Mouse (Mus musculus) central nervous system, embryonic 18 days (tissue): ENCODE results near the gene Gnptg. TPM values are rescaled to one million over a fixed set of nuclear protein-coding genes. Genes with fewer than 3 reads are reported as not detected.

Source experiments
- polyA plus RNA-seq: library from polyadenylated mRNA; depleted of rRNA; stranded (reverse); fragments of >200 nt; gene quantifications from 2 replicates; pipeline ENCODE4 v1.2.3, GENCODE M21; 2012; rRNA removed

Gene Gnptg
- polyA plus RNA-seq = 103 TPM in 2 replicates

DNA sequence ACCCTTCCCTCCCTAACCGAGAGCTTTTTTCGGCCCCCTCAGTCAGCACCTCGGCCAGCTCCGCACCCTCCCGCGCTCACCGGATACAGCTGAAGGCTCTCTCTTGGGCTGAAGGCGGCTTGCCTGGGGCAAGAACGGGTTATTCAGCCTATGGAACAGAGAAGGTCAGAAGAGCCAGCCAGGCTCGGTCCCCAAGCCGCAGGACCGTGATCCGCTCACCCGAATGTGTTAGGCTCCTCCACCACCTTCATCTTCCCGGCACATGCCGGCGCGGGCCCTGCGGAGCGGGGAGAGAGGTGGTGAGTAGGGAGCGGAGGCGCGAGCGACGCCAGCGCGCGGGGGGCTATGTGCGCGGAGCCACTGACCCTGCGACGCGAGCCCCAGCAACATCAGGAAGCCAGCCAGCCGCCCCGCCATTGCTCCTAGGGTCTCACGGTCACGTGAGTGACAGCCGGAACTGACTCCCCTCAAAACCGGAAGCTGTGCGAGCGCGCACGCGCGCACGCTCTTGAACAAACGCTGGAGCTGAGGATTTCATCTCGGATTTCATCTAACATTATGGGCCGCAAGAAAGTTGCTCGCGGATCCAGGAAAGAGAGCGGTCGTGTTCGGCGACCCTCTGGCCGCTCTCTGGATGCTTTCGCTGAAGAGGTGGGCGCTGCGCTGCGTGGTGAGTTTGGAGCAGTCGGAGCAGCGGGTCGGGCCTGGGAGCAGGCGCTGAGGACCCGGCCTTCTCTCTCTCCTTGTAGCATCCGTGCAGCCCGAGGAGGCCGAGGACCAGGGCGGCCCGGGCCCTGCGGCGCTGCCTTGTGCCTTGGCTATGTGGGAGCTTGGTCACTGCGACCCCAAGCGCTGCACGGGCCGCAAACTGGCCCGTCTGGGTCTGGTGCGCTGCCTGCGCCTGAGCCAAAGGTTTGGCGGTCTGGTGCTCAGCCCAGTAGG lies at the start of gene Gnptg, which contains the start of gene Tsr3:
Gnptg (minus strand) TSS at position 430 of the 942 bp plus-strand sequence.
Tsr3 (plus strand) TSS at position 476 of the 942 bp plus-strand sequence.

DNA sequence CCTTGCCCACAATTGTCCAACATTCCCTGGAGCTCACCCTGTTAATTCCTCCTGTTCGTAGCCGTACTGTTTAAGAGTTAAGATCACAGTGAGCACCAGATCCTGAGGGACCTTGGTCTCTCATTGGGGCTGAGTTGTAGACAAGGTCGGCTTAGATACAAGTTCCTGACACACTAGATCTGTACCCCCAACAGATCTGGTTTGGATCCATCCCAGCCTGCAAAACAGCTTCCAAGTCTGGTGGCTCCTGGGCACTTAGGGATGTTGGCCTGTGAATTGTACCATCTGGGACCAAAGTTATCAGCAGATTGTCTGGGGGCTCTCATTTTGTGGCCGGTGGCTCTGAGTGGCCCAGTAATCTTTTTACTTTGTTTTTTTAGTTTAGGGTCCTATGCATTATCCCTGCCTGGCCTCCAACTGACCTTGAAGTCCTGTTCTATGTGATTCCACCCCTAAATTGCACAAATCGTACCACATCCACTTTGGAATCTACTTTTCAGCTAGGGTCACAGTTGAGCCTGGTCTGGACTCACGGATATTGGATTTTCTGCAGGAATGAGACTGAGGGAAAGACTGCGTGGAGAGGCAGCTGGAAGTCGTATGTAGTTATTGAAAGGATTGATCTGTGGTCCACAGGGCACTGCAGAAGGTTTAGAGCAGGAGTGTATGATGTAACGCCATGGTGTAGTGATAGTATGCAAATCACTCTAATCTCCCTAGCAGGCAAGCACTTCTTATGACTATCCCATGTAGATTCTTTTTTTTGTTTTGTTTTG lies 34.8 kb upstream of the Gnptg start, which contains the start of gene Ube2i:
Ube2i (minus strand) TSS at position 52 of the 776 bp plus-strand sequence.

DNA sequence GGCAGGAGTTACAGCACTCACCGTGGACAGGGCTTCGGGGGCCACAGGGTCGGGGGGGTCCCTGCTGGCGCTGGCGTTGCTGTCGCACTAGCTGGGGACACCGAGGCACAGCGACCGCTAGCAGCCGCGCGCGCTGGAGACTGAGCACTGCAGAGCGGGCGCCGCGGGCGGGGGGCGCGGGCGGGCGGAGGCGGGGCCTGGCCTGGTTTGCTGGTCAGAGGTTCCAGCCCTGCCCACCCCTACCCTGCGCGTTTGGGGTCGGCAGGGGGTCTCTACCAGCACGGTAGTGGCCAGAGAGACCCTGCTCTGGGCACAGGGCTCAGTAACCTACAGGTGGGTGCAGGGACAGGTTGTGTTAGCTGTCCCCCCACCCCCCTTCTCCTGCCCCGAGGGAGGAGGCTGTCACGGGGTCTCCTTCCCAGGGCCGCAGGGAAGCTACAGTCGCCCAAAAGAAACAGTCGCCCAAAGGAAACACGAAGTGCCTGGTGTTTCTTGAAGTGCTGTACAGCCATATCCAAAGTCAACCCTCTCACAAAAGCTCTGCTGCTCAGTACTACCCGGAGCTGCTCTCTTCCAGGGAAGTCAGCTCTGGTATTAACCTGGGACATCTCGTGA lies 16.3 kb upstream of the Gnptg start, which contains the start of gene Baiap3:
Baiap3 (minus strand) TSS at position 225 of the 615 bp plus-strand sequence.

DNA sequence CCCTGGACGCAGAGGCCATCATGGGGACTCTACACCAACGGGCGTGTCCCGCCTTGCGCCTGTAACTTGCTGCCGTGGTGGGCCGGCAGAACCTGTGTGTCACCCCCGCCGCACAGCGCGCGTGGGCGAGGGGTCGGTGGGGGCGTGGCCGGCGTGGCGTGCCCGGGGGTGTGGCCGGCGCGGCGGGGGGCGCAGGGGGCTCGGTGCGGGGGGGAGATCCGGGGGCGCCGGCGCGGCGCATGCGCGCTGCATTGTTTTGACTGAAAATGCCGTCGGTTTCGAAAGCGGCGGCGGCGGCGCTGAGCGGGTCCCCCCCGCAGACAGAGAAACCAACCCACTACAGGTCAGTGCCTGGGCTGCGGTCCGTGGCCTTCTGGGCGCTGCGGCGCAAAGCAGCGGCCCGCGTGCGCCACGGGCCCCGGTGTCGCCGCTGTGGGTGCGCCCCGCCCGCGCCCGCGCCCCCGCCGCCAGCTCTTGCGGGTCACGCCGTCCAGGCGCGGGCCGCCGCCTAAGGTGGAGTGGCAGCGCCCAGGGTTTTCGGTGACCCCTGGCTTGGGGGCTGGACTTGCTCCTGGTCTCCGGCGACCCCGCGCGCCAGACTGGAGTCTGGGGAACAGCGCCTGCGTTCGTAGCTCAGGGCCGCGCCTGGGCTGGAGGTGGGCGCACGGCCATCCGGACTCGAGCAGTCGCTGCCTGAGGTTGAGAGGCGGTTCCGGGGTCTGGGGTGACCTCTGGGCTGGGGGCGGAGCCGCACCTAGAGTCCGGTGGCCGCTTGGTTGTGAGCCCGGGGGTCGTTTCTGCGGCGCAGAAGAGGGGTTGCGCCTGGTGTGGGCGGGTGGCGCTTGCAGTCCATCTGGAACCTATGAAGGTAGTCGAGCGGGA lies 51.5 kb downstream of the Gnptg start, which contains the start of gene Unkl:
Unkl (plus strand) TSS at position 248 of the 882 bp plus-strand sequence.

DNA sequence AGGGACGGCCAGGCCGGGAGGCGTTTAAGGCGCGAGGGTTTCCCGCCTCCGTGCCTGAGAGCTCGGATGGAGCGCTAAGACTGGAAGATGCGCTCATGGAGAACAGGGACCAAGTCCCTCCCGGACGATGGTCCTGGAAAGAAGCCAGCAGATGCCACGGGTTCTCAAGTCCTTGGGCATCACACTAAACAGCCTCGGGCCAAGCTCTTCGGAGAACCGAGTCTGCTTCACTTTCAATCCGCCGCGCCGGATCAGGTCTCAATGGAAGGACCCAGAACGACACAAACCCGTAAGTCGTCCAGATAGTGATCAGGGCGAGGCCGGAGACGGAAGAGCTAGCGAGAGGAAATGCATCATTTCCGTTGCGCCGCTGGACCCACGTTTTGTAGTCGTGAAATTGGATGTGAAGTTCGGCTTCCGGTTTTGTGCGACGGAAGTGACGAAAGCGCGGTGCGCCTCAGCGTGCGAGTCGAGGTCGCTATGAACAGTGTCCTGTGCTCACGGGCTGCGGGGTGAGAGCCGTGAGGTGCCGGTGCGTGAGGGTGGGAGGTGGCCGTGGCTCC lies 55.7 kb downstream of the Gnptg start, which contains the start of gene BC003965:
BC003965 (plus strand) TSS at position 426 of the 563 bp plus-strand sequence.

Other genes with a start within 250 kb of the Gnptg start
- gene Cramp1l, start 224.3 kb downstream of the Gnptg start, polyA plus RNA-seq = 21.1 and 22.2 TPM in 2 replicates
- 23.7 and 25.6 TPM in 2 replicates for gene Ift140, start 224.0 kb downstream of the Gnptg start, polyA plus RNA-seq
- 9.3 and 9.4 TPM in 2 replicates for gene Tmem204, start 156.5 kb downstream of the Gnptg start, polyA plus RNA-seq
- 44.7 and 46.3 TPM in 2 replicates for gene Telo2, start 124.2 kb downstream of the Gnptg start, polyA plus RNA-seq
- 0.08 and 0.23 TPM in 2 replicates for gene Ptx4, start 119.4 kb downstream of the Gnptg start, polyA plus RNA-seq
- gene Clcn7, start 106.7 kb downstream of the Gnptg start, polyA plus RNA-seq = 41.6 and 42.0 TPM in 2 replicates
- 0.03 and 0.06 TPM in 2 replicates for gene Ccdc154, start 77.7 kb downstream of the Gnptg start, polyA plus RNA-seq
- not detected in 2 replicates for gene Gm38655, start 64.7 kb downstream of the Gnptg start, polyA plus RNA-seq
- gene BC003965, start 55.6 kb downstream of the Gnptg start, polyA plus RNA-seq = 24.3 and 25.5 TPM in 2 replicates
- gene Unkl, start 51.7 kb downstream of the Gnptg start, polyA plus RNA-seq = 25.4 and 27.6 TPM in 2 replicates
- gene Tsr3, start within 50 bp of the Gnptg start, polyA plus RNA-seq = 43.7 and 45.7 TPM in 2 replicates
- gene Baiap3, start 16.2 kb upstream of the Gnptg start, polyA plus RNA-seq = 44.7 and 46.0 TPM in 2 replicates
- 481 TPM in 2 replicates for gene Ube2i, start 34.5 kb upstream of the Gnptg start, polyA plus RNA-seq
- 0.04 TPM in 1 of 2 replicates, not detected in the other for gene Prss34, start 58.3 kb upstream of the Gnptg start, polyA plus RNA-seq
- not detected in 2 replicates for gene Prss28, start 68.5 kb upstream of the Gnptg start, polyA plus RNA-seq
- gene Prss29, start 78.5 kb upstream of the Gnptg start, polyA plus RNA-seq = not detected in 2 replicates
- gene Tpsab1, start 105.4 kb upstream of the Gnptg start, polyA plus RNA-seq = 0.08 TPM in 1 of 2 replicates, not detected in the other
- 0.76 and 2.8 TPM in 2 replicates for gene Tpsb2, start 126.2 kb upstream of the Gnptg start, polyA plus RNA-seq
- gene Tpsg1, start 129.1 kb upstream of the Gnptg start, polyA plus RNA-seq = 0.10 and 0.11 TPM in 2 replicates
- gene Cacna1h, start 193.7 kb upstream of the Gnptg start, polyA plus RNA-seq = 87.9 and 99.5 TPM in 2 replicates
- gene Tekt4, start 214.5 kb upstream of the Gnptg start, polyA plus RNA-seq = 1.6 and 1.9 TPM in 2 replicates